Mouse (Mus musculus) urinary bladder, postnatal 4 days (tissue): ENCODE measurements around the gene Tex19.1.

Source experiments
- DNase-seq, 2 experiments: peaks; one replicate each; pipeline ENCODE4 v3.0.0; 2021 to 2022; ENCODE audit warnings: low spot score in 2 of 2

Gene Tex19.1

DNA sequence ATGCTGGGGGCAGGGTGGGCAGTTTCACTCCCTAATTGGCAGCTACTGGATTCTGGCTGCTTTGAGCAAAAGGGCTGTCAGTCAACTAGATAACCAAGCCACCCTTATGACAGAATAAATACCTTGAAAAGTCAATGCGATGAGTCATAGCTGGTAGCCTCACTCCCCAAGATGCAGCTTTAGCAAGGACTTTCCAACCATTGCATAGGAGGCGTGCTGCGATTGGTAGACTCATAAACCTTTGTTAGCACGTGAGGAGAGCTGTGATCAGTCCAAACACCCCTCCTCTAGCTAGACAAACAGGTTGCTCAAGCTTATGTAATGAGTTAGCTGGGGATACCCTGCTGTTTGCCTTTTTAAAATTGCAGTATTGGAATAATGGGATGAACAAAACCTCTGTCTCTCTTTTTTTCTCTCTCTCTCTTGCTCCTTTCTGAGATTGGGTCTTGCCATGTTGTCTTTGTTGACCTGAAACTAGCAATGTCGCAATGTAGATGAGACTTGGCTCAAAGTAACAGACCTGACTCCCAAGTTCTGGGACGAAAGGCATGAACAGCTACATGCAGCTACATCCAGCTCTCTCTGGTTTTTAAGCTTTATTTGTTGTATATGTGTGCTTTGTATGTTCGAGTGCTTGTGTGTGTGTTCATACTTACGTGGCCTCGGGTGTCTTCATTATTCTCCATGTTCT, 2.5 kb upstream of the Tex19.1 start:
- DNase-seq, result no peak

DNA sequence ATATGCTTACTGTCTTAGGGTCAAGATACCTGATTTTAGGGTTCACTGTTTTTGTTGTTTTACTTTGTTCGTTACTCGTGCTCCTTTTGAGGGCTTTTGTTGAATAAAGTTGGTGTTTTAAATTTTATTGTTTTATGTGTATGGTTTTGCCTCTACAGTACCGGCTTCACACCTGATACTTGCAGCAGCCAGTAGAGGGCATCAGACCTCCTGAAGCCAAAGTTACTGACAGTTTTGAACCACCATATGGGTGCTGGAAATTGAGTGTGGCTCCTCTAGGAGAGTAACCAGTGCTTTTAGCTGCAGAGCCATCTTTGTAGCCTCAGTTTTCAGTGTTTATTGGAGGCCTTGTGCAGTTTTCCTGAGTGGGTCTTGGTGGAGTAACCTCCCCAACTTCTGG, 2.2 kb downstream of the Tex19.1 start:
- no peak for DNase-seq

- no peak for DNase-seq
These were observed 8.3 kb downstream of the Tex19.1 start for GRCm38 (mm10) chr11:121154203-121154602.

DNA sequence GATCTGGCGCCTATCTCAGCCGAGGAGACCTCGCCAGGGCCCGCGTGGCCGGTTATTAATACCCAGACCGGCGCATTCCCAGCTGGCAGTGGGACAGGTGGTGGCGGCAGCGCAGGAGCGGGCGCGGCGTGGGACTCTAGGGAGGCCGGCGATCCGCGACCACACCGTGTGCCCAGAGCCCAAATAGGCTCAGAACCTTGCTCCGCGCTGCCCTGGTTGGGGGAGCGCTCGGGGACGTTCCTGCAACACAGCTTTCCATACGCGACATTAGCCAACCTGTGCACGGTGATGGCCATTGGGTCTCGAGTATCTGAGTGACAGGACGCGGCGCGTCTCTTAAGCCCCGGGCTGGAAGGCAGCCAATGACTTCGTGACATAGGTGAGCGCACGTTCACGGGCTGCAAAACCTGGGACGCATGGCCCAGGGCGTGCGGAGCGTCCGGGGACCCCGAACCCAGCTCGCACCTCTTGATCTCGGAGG, 10.5 kb downstream of the Tex19.1 start:
- DNase-seq, result no peak

- no peak for DNase-seq
These were observed 14.0 kb downstream of the Tex19.1 start, which contains the start of gene Uts2r for GRCm38 (mm10) chr11:121159971-121160370. Gene Uts2r (plus strand): TSS chr11:121160271.

GRCm38 (mm10) chr11:121160636-121161346, 14.8 kb downstream of the Tex19.1 start:
- DNase-seq, result no peak

DNA sequence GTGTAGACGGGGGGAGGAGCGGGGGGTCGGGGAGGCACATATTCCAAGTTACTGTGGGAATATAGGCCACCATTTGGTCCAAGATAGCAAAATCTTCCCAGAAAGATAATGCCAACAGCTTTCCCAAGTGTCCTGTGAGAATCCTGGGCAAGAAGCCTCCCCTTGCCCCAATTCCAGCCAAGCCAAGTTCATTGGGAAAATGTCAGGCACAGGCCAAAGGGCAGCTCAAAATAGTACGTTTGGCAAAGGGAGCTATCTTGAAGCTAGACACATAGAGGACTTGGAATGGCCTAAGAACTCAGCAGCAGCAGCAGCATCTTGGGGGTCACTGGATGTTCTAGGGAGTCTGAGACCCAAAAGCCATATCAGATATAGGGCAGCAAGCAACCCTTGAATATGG, 17.8 kb downstream of the Tex19.1 start:
- no peak for DNase-seq

- no peak for DNase-seq
These were observed 27.3 kb downstream of the Tex19.1 start for GRCm38 (mm10) chr11:121173203-121173602.

DNA sequence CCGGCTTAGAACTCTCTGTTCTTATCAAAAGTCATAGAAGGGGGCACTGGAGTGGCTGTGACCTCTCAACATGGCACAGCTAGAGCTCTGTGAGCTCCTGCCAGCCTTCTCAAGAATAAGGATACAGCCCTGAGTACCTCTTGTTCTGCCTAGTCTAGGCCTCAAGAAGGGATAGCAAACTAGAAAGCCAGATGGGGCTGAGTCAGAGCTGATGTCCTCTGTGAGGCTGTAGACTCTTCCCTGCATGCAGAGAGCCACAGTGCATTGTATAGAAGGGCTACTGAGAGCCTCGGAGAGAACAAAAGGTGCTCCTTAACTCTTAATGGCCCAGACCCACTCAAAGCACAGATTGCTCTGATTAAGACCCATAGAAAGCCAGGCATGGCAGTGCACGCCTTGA, 28.3 kb downstream of the Tex19.1 start:
- DNase-seq, result no peak

GRCm38 (mm10) chr11:121176285-121177270, 30.6 kb downstream of the Tex19.1 start:
- peak in 1 of 2 experiments; percentile 32 for DNase-seq

DNA sequence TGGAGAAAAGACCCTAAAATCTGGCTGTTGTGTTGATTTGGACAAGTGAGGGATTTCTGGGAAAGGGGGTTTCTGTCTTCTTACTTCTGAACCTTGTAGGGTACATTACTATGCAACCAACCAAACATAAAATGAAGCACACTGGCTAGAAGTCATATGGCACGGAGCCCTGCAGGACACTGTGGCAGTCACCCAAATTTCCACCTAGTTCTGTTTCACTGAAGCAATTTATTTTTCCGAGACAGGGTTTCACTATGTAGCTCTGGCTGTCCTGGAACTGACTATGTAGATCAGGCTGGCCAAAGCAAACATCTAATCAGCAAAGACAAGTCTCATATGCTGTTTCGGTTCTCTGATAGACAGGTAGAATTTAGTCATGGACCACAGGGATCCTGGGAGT, 43.7 kb downstream of the Tex19.1 start:
- DNase-seq, result no peak

GRCm38 (mm10) chr11:121192742-121193141, 46.8 kb downstream of the Tex19.1 start:
- DNase-seq, result no peak

DNA sequence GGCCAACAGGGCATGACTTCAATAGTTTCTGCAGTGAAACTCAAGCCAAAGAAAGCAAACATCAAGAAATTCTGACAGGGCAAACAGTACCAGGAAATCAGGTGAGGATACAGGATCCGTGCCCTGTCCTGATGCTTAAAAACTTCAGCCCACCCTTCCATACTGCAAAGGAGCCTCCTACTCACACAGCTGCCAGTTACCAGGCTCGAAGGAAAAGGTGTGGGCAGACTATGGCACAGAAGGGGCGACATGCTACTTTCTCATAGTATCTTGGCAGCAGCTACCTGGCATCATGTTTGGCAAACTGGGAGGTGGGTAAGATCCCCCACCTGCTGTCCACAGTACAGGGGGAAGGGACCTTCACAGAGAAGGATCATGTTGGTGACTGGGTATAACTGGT, 47.5 kb downstream of the Tex19.1 start:
- DNase-seq, result no peak
